Mouse (Mus musculus): ENCODE data around the gene Ky.

DNA sequence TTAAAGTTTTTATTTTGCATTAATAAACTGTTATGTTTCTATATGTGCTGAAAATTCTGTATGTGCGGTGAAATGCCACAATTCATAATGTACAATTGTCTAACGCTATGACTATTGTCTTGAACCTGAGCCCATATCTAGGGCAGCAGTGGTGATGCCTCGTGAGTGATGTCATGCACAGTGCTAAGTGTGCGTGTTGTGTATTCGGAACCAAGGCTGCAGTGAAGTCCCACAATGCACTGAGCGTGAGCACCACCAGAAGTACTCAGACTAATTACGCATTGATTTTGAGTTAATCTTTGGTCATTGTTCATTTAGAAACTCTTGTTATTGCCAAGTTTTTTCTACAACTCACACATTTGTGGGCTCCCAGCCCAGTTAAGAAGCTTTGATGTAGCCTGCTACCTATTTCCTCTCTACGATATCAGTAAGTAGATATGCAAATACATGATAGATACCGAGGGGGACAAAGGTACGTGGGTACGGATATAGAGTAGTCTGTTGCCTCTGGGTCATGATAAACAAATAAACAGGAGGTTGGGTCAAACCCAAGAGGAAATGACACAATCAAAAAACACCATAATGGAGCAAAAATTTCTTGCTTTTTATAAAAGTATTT lies 3.4 kb upstream of the Ky start:
- TF ChIP-seq ZC3H11A (IDR thresholded peaks at IDR 0.05; ENCODE audit: low read depth, low read length) (no peak), MEF2A (IDR thresholded peaks at IDR 0.05; ENCODE audit: borderline replicate concordance, low read depth, low read length) (no peak), BHLHE40 (IDR thresholded peaks at IDR 0.05; ENCODE audit: low read depth, low read length) (no peak), SMC3 (IDR thresholded peaks at IDR 0.05; ENCODE audit: low read depth, low read length) (no peak), GABPA (IDR thresholded peaks at IDR 0.05; ENCODE audit: insufficient replicate concordance, low read depth, low read length) (no peak)

All from CH12.LX (cell line).